Mouse (Mus musculus): Measurements from ENCODE around the gene Slc35d2. TPM values are rescaled to one million over a fixed set of nuclear protein-coding genes. Genes with fewer than 3 reads are reported as not detected.

Slc35d2 gene
- polyA plus RNA-seq, 1 experiment from 2014 or later = 5.5 TPM

DNA sequence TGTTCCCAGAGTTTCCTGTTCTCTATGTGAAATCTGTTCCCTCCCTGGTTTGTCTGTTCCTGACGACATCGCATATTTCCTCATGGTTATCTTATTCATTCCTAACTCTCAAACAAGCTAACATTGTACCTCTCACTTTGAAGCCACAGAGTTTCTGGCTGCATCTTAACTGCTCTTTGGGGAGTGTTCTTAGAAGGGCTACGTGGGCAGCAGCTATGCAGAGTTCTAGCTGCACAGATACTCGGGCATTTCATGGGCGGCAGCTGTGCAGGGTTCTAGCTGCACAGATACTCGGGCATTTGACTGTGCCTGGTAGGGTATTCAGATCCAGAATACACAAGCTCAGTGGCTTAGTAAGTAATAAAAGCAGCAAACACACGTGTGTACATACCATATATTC, 41.1 kb downstream of the Slc35d2 start:
- H3K4me1 ChIP-seq (ENCODE audit: control insufficient read depth, insufficient read depth, low read length) = no peaks in the 10 kb centered on the region
- H3K36me3 ChIP-seq (ENCODE audit: control insufficient read depth, insufficient read depth, low read length) = no peaks in the 10 kb centered on the region
- no peak overlapping the region for H3K4me2 ChIP-seq (replicated peaks; ENCODE audit: low read depth, low read length)
- no peak overlapping the region for H3K27ac ChIP-seq (ENCODE audit: low read depth, low read length)
- H3K4me3 ChIP-seq (ENCODE audit: low read length) = no peak overlapping the region
- no peaks in the 10 kb centered on the region for H3K27me3 ChIP-seq (ENCODE audit: control insufficient read depth, insufficient read depth, low read length)
- ATAC-seq (ENCODE audit: low FRiP score, low TSS enrichment) = no peak
- H3K9ac ChIP-seq (ENCODE audit: low read depth, low read length) = no peak overlapping the region
- 86% methylated on average over 7 of the region's 7 CpGs for WGBS
- no peaks in the 10 kb centered on the region for H3K9me3 ChIP-seq (ENCODE audit: control insufficient read depth, low read length)

DNA sequence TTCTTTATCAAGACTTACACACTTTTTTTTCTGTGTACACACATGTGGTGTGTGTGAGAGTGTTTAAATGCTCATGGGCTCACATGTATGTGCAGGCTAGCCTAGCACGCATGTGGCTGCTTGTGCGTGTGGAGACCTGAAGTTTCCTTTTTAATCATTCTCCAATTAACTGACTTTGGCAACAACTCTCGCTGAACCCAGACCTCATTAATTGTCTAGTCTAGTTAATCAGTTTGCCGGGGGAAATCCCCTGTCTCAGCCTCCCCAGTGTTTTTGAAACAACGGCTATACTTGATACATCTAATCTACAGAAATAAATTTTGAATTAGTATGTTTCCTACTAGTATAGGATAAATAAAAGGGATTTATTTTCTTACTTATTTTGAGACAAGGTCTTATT, 43.1 kb downstream of the Slc35d2 start:
- no peak for ATAC-seq (ENCODE audit: low FRiP score, low TSS enrichment)
- no peak overlapping the region for H3K27ac ChIP-seq (ENCODE audit: low read depth, low read length)
- H3K27me3 ChIP-seq (ENCODE audit: control insufficient read depth, insufficient read depth, low read length) = no peaks in the 10 kb centered on the region
- no peak overlapping the region for H3K4me2 ChIP-seq (replicated peaks; ENCODE audit: low read depth, low read length)
- no peaks in the 10 kb centered on the region for H3K9me3 ChIP-seq (ENCODE audit: control insufficient read depth, low read length)
- H3K4me3 ChIP-seq (ENCODE audit: low read length) = no peak overlapping the region
- H3K36me3 ChIP-seq (ENCODE audit: control insufficient read depth, insufficient read depth, low read length) = no peaks in the 10 kb centered on the region
- no peak overlapping the region for H3K9ac ChIP-seq (ENCODE audit: low read depth, low read length)
- WGBS = 84% methylated on average over 5 of the region's 5 CpGs
- peaks cover 9% of the 10 kb centered on the region; the same call in 1 of the 2 replicates for H3K4me1 ChIP-seq (ENCODE audit: control insufficient read depth, insufficient read depth, low read length)

DNA sequence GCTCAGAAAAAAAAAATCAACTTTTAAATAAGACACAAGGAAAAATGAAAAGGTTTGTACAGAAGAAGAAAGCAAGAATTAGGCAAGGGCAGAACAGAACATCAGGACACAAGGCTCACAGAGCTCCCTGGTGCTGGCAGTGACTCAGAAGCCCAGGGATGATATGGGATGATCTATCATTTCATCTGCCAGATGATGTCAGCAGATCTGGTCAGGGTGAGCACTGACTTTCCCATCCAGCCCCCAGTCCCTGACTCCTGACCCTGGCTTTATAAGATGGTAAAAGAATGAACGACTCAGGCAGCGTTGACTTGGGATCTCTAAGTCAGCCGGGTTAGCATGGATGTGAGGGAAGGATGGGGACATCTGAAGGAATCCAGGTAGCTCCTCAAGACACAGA, 45.8 kb downstream of the Slc35d2 start:
- peaks cover 10% of the 10 kb centered on the region; the same call in 1 of the 2 replicates for H3K4me1 ChIP-seq (ENCODE audit: control insufficient read depth, insufficient read depth, low read length)
- H3K27me3 ChIP-seq (ENCODE audit: control insufficient read depth, insufficient read depth, low read length) = no peaks in the 10 kb centered on the region
- H3K9me3 ChIP-seq (ENCODE audit: control insufficient read depth, low read length) = no peaks in the 10 kb centered on the region
- no peak overlapping the region for H3K27ac ChIP-seq (ENCODE audit: low read depth, low read length)
- no peak overlapping the region for H3K4me2 ChIP-seq (replicated peaks; ENCODE audit: low read depth, low read length)
- WGBS = 75% methylated on average over 3 of the region's 3 CpGs
- no peak for ATAC-seq (ENCODE audit: low FRiP score, low TSS enrichment)
- no peak overlapping the region for H3K4me3 ChIP-seq (ENCODE audit: low read length)
- H3K9ac ChIP-seq (ENCODE audit: low read depth, low read length) = no peak overlapping the region
- no peaks in the 10 kb centered on the region for H3K36me3 ChIP-seq (ENCODE audit: control insufficient read depth, insufficient read depth, low read length)

DNA sequence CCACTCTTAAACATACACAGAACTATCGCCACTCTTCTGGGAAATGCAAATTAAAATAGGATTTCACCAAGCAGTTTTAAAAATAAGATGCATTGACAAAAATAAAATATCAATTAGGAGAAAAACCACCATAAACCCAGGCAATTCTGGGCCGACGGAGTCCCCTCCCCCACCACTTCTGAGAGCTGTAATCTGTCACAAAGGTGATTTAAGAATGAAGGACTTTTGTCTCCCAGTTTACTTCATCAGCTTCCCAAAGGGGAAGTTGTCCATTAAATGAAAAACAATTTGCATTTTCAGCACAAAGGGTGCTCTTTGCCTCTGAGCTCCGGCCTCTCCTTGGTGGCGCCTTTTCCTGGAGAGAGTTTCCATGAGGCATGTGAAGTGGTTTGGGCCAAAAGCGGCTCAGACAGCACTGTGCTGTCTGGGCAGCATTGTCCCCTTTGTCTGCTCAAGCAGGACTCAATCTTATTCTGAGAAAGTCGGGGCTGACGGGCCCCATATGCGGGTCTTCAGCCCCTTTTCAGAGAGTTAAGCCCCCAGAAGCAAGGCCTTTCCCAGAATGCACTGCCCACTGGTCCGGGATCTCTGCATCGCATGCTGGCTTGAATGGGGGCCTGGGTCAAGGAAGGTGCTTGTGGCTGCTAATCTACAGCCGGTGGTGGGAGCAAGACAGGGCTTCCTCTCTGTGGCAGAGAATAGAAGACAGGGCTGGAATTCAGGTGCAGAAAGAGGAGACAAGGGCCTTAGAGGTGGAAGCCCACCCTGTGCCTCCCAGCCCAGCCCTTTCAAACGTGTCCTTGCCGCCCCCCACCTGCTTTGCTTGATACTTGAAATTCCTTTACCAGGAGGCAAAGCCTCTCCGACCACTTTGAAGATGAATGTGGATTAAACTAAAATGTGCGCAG, 47.9 kb downstream of the Slc35d2 start:
- Histone ChIP-seq H3K27ac (ENCODE audit: low read depth, low read length) (no peak overlapping the region), H3K9me3 (ENCODE audit: control insufficient read depth, low read length) (no peaks in the 10 kb centered on the region), H3K36me3 (ENCODE audit: control insufficient read depth, insufficient read depth, low read length) (no peaks in the 10 kb centered on the region), H3K9ac (ENCODE audit: low read depth, low read length) (0 out of 2 replicates have a peak overlapping the region, but pooled peaks have one; percentile 18), H3K27me3 (ENCODE audit: control insufficient read depth, insufficient read depth, low read length) (no peaks in the 10 kb centered on the region), H3K4me3 (ENCODE audit: low read length) (no peak overlapping the region), H3K4me1 (ENCODE audit: control insufficient read depth, insufficient read depth, low read length) (peaks cover 10% of the 10 kb centered on the region; the same call in 1 of the 2 replicates), H3K4me2 (replicated peaks; ENCODE audit: low read depth, low read length) (no peak overlapping the region)
- 36% methylated on average over 16 of the region's 16 CpGs for WGBS
- ATAC-seq (ENCODE audit: low FRiP score, low TSS enrichment) = 0 out of 2 replicates have a peak, but pooled peaks have one; percentile 24

DNA sequence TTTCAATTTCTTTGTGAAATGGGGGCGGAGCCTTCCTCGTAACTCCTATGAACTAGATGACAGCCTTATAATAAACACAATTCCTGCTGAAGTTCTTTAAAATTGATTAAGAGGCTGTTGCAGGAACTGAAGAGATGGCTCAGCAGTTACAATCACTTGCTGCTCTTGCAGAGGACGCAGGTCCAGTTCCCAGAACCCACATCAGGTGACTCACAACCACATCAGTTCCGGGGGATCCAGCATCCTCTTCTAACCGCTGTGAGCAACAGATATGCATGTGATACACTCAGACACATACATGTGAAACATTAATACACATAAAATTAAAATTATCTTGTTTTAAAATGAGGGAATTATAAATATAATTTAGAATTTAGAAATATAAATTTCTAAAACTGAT, 51.6 kb downstream of the Slc35d2 start:
- Histone ChIP-seq H3K36me3 (ENCODE audit: control insufficient read depth, insufficient read depth, low read length) (no peaks in the 10 kb centered on the region), H3K27me3 (ENCODE audit: control insufficient read depth, insufficient read depth, low read length) (no peaks in the 10 kb centered on the region), H3K4me3 (ENCODE audit: low read length) (no peak overlapping the region), H3K9ac (ENCODE audit: low read depth, low read length) (no peak overlapping the region), H3K9me3 (ENCODE audit: control insufficient read depth, low read length) (no peaks in the 10 kb centered on the region), H3K4me2 (replicated peaks; ENCODE audit: low read depth, low read length) (no peak overlapping the region), H3K4me1 (ENCODE audit: control insufficient read depth, insufficient read depth, low read length) (peaks cover 10% of the 10 kb centered on the region; the same call in 1 of the 2 replicates), H3K27ac (ENCODE audit: low read depth, low read length) (no peak overlapping the region)
- WGBS = 86% methylated on average over 5 of the region's 5 CpGs
- ATAC-seq (ENCODE audit: low FRiP score, low TSS enrichment) = no peak

DNA sequence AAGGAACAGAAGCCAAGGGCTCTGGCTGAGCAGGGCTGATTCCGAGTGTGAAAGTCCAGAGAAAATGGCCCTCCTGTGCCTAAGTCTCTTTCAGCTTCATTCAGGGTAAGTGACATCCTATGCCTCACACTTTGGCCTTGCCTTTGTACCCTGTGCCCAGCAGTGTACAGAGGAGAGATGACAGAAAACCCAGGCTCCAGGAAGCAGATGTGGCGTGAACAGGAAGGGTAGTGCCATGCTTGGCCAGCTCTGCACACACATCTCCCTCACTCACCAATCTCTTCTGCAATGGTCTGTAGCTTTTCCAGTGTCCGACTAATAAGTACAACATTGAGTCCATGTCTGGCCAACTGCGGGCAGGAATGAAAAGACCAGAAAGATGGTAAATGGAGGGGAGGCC, 53.1 kb downstream of the Slc35d2 start:
- Histone ChIP-seq H3K4me1 (ENCODE audit: control insufficient read depth, insufficient read depth, low read length) (peaks cover under 1% of the 10 kb centered on the region; the same call in 1 of the 2 replicates), H3K27ac (ENCODE audit: low read depth, low read length) (no peak overlapping the region), H3K4me3 (ENCODE audit: low read length) (no peak overlapping the region), H3K9me3 (ENCODE audit: control insufficient read depth, low read length) (no peaks in the 10 kb centered on the region; the same call in 1 of the 2 replicates), H3K36me3 (ENCODE audit: control insufficient read depth, insufficient read depth, low read length) (no peaks in the 10 kb centered on the region), H3K4me2 (replicated peaks; ENCODE audit: low read depth, low read length) (no peak overlapping the region), H3K27me3 (ENCODE audit: control insufficient read depth, insufficient read depth, low read length) (no peaks in the 10 kb centered on the region), H3K9ac (ENCODE audit: low read depth, low read length) (no peak overlapping the region)
- 81% methylated on average over 4 of the region's 4 CpGs for WGBS
- ATAC-seq (ENCODE audit: low FRiP score, low TSS enrichment) = no peak

DNA sequence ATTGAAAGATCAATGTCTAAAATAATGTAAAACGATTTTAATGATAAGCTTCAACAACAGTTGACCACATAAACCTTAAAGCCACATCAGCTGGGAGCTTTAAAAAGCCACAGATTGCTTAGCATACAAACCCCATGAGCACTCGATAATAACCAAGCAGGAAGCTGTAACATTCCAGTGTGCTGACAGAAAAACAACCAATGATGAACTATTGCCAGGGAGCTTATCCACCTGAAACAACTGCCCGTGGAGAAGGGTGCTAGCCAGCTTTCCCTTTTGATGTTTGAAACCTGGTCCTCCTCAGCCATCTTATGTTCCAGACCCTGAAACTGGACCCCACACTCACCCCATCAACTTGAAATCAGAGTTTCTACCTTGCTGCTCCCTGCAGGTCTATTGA, 62.5 kb downstream of the Slc35d2 start:
- Histone ChIP-seq H3K9me3 (ENCODE audit: control insufficient read depth, low read length) (no peaks in the 10 kb centered on the region), H3K27ac (ENCODE audit: low read depth, low read length) (peak overlapping the region; percentile 67; the same call in 1 of the 2 replicates), H3K4me3 (ENCODE audit: low read length) (no peak overlapping the region), H3K27me3 (ENCODE audit: control insufficient read depth, insufficient read depth, low read length) (no peaks in the 10 kb centered on the region), H3K4me1 (ENCODE audit: control insufficient read depth, insufficient read depth, low read length) (peaks cover 6% of the 10 kb centered on the region; the same call in 1 of the 2 replicates), H3K4me2 (replicated peaks; ENCODE audit: low read depth, low read length) (no peak overlapping the region), H3K36me3 (ENCODE audit: control insufficient read depth, insufficient read depth, low read length) (no peaks in the 10 kb centered on the region), H3K9ac (ENCODE audit: low read depth, low read length) (no peak overlapping the region)
- ATAC-seq (ENCODE audit: low FRiP score, low TSS enrichment) = 0 out of 2 replicates have a peak, but pooled peaks have one; percentile 44
- WGBS = 9% methylated on average over 3 of the region's 3 CpGs

DNA sequence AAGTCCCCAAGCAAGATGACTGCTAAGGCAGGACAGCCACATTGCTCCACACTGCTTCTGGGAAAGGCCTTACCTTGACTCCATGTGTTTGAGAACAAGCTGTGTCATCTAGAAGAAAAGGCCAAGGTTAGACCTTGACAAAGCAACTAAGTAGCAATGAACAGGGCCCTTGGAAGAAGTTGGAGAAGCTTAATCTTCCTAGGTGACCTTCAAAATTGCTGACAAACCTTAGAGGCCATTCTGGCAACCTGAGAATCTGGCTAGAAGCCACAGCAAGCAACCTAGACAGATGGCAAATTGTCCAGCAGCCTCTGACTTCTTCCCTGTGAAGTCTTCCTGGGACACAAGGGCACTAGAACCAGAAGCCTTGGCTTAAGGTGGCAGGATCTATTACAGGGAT, 64.9 kb downstream of the Slc35d2 start:
- Histone ChIP-seq H3K36me3 (ENCODE audit: control insufficient read depth, insufficient read depth, low read length) (no peaks in the 10 kb centered on the region), H3K4me2 (replicated peaks; ENCODE audit: low read depth, low read length) (no peak overlapping the region)

DNA sequence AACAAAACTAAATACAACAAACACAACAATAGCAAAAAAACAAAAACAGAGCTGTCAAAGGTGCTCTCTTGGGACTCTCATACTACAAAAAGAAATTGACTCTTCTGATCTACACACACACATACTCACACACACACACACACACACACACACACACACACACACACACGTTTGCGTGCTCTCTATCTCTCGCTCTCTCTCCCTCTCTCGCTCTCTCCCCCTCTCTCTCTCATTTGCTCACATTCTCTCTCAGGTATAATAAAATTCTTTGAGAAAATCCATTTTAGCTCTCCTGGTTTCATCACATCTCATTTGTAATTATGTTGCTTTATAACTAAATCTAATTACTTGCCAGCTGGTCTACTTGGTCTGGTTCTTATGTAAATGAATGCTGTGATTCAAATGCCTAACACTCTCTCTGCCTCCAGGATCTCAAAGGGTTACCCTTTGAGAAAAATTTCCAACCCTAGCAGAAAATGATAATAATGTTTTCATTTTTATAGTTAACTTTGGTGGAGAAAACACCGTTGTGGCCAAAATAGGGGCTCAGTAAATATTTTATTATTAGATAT, 68.1 kb downstream of the Slc35d2 start:
- ATAC-seq (ENCODE audit: low FRiP score, low TSS enrichment) = no peak
- H3K27ac ChIP-seq (ENCODE audit: low read depth, low read length) = no peak overlapping the region
- no peaks in the 10 kb centered on the region for H3K27me3 ChIP-seq (ENCODE audit: control insufficient read depth, insufficient read depth, low read length)
- no peak overlapping the region for H3K9ac ChIP-seq (ENCODE audit: low read depth, low read length)
- no peaks in the 10 kb centered on the region for H3K9me3 ChIP-seq (ENCODE audit: control insufficient read depth, low read length)
- H3K4me3 ChIP-seq (ENCODE audit: low read length) = no peak overlapping the region
- H3K4me1 ChIP-seq (ENCODE audit: control insufficient read depth, insufficient read depth, low read length) = no peaks in the 10 kb centered on the region
- WGBS = 88% methylated on average over 5 of the region's 5 CpGs
- no peaks in the 10 kb centered on the region for H3K36me3 ChIP-seq (ENCODE audit: control insufficient read depth, insufficient read depth, low read length)
- no peak overlapping the region for H3K4me2 ChIP-seq (replicated peaks; ENCODE audit: low read depth, low read length)

More for the DNA sequence above, 64.9 kb downstream of the Slc35d2 start:
- H3K9me3 ChIP-seq (ENCODE audit: control insufficient read depth, low read length) = no peaks in the 10 kb centered on the region
- H3K27me3 ChIP-seq (ENCODE audit: control insufficient read depth, insufficient read depth, low read length) = no peaks in the 10 kb centered on the region
- peaks cover 6% of the 10 kb centered on the region; the same call in 1 of the 2 replicates for H3K4me1 ChIP-seq (ENCODE audit: control insufficient read depth, insufficient read depth, low read length)
- H3K9ac ChIP-seq (ENCODE audit: low read depth, low read length) = no peak overlapping the region
- H3K4me3 ChIP-seq (ENCODE audit: low read length) = no peak overlapping the region
- ATAC-seq (ENCODE audit: low FRiP score, low TSS enrichment) = no peak
- H3K27ac ChIP-seq (ENCODE audit: low read depth, low read length) = no peak overlapping the region
